In the genomic region with DNA sequence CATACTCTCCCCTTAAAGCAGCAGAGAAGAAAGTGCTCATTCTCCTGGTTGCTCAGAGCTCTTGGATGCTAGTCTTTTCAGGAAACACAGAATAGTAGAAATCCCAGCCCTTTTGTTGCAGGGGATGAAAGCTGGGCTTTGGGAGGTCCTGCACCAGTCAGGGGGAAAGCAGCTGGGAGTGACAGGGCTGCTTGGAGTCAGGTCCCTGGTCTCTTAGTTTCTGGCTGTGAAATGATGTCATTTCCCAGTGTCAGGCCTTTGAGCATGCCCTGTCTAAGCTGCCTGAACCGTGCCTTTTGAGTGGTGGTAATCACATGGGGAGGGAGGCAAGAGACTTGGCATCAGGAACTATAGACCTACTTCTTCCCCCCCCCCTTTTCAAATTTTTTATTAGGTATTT, we compare ENCODE assay signal across 32 mouse cellular contexts. TPM values are rescaled to one million over a fixed set of nuclear protein-coding genes. Genes with fewer than 3 reads are reported as not detected.
DNase-seq lines count a peak whose midpoint lies in the region; ATAC-seq and TF ChIP-seq lines count a peak whose summit lies in the region.
"Had no signal": no experiment of that assay in that cellular context is flagged by ENCODE, and none has a peak within 500 bp of the region (broad histone marks: within the 10 kb centered on the region; RNA-seq: fewer than 3 reads in every experiment).

No protein-coding gene starts in this region.

- no peak for DNase-seq in hindbrain, postnatal 0 days (ENCODE audit: low spot score)
- no peak for DNase-seq in hindbrain, embryonic 11.5 days (ENCODE audit: low spot score)
- peak; percentile 37 for DNase-seq in brain, embryonic 14.5 days (ENCODE audit: low read depth)
- no peak for DNase-seq in layer of hippocampus, adult 2 months (ENCODE audit: low spot score in 2 of 2)
- DNase-seq: adrenal gland, postnatal 10 days; adrenal gland, postnatal 36 days; B cell, adult 2 months; cerebellum, adult 11 months; cerebellum, adult 2 months; cerebellum, adult 9-11 months; cerebellum, postnatal 36 days; embryo, embryonic 11 days; gastrocnemius, adult 2 months; gastrocnemius, postnatal 14 days; heart, adult 18-20 months; heart, postnatal 10 days; heart, postnatal 36 days; kidney, adult 2 months had no signal

- H3K4me1 ChIP-seq in forebrain, embryonic 13.5 days: no peaks in the 10 kb centered on the region
- peaks cover 4% of the 10 kb centered on the region for H3K4me1 ChIP-seq in forebrain, embryonic 12.5 days
- H3K4me1 ChIP-seq in hindbrain, postnatal 0 days (ENCODE audit: insufficient read depth, low read length): no peaks in the 10 kb centered on the region
- H3K4me1 ChIP-seq in hindbrain, embryonic 11.5 days (replicated peaks; ENCODE audit: control insufficient read depth, insufficient read depth, low read length): no peaks in the 10 kb centered on the region
- H3K4me1 ChIP-seq in forebrain, embryonic 15.5 days: peaks cover 6% of the 10 kb centered on the region
- no peaks in the 10 kb centered on the region for H3K4me1 ChIP-seq in kidney, embryonic 14.5 days (ENCODE audit: control insufficient read depth, insufficient read depth, low read length)
- H3K4me1 ChIP-seq: embryonic facial prominence, embryonic 10.5 days; embryonic facial prominence, embryonic 13.5 days; heart, embryonic 12.5 days; heart, embryonic 15.5 days; hindbrain, embryonic 12.5 days had no signal

- TF ChIP-seq CTCF in hindbrain, postnatal 0 days (IDR thresholded peaks at IDR 0.05; ENCODE audit: low read depth): no peak
- no peak for TF ChIP-seq CTCF in brain, embryonic 14.5 days (IDR thresholded peaks at IDR 0.05; ENCODE audit: borderline replicate concordance, extremely low read depth, insufficient read depth, insufficient read length)
- TF ChIP-seq CTCF in layer of hippocampus, adult 2 months (conservative IDR thresholded peaks at IDR 0.05): no peak

- 13% methylated on average over 1 of the region's 1 CpGs for WGBS in forebrain, embryonic 13.5 days
- WGBS in forebrain, embryonic 12.5 days: 11% methylated on average over 1 of the region's 1 CpGs
- WGBS in hindbrain, postnatal 0 days: 43% methylated on average over 1 of the region's 1 CpGs
- WGBS in hindbrain, embryonic 11.5 days: 50% methylated on average over 1 of the region's 1 CpGs
- 29% methylated on average over 1 of the region's 1 CpGs for WGBS in forebrain, embryonic 15.5 days
- WGBS in kidney, embryonic 14.5 days: 57% methylated on average over 1 of the region's 1 CpGs

- ATAC-seq in forebrain, embryonic 13.5 days: 0 out of 2 replicates have a peak, but pooled peaks have one; percentile 16
- ATAC-seq in forebrain, embryonic 12.5 days (ENCODE audit: low FRiP score): no peak
- ATAC-seq in hindbrain, postnatal 0 days: 0 out of 2 replicates have a peak, but pooled peaks have one; percentile 29
- no peak for ATAC-seq in hindbrain, embryonic 11.5 days (ENCODE audit: low FRiP score)
- peak; percentile 70 for ATAC-seq in forebrain, embryonic 15.5 days (replicated peaks)
- ATAC-seq in kidney, embryonic 14.5 days (ENCODE audit: low FRiP score, low TSS enrichment): no peak
- ATAC-seq: intestine, postnatal 0 days; Patski had no signal

- TF ChIP-seq POLR2A in brain, embryonic 14.5 days (IDR thresholded peaks at IDR 0.05; ENCODE audit: borderline replicate concordance, extremely low read depth, insufficient read depth, insufficient read length, poor library complexity, severe bottlenecking): no peak

- no peak overlapping the region for H3K4me2 ChIP-seq in forebrain, embryonic 13.5 days
- H3K4me2 ChIP-seq in forebrain, embryonic 12.5 days: no peak overlapping the region
- no peak overlapping the region for H3K4me2 ChIP-seq in hindbrain, postnatal 0 days (ENCODE audit: low read depth, low read length)
- H3K4me2 ChIP-seq in hindbrain, embryonic 11.5 days (replicated peaks; ENCODE audit: low read depth, low read length): no peak overlapping the region
- no peak overlapping the region for H3K4me2 ChIP-seq in forebrain, embryonic 15.5 days (replicated peaks)
- H3K4me2 ChIP-seq in kidney, embryonic 14.5 days (replicated peaks; ENCODE audit: low read depth, low read length): no peak overlapping the region
- H3K4me2 ChIP-seq: embryonic facial prominence, embryonic 13.5 days; heart, embryonic 12.5 days; heart, embryonic 15.5 days; hindbrain, embryonic 12.5 days had no signal

- no peak overlapping the region for H3K9ac ChIP-seq in forebrain, embryonic 13.5 days
- no peak overlapping the region for H3K9ac ChIP-seq in forebrain, embryonic 12.5 days
- H3K9ac ChIP-seq in hindbrain, postnatal 0 days (replicated peaks; ENCODE audit: low read length): no peak overlapping the region
- no peak overlapping the region for H3K9ac ChIP-seq in hindbrain, embryonic 11.5 days (ENCODE audit: low read depth, low read length)
- no peak overlapping the region for H3K9ac ChIP-seq in forebrain, embryonic 15.5 days (replicated peaks)
- no peak overlapping the region for H3K9ac ChIP-seq in kidney, embryonic 14.5 days (ENCODE audit: low read depth, low read length)
- H3K9ac ChIP-seq: embryonic facial prominence, embryonic 13.5 days; heart, embryonic 12.5 days; heart, embryonic 15.5 days; hindbrain, embryonic 12.5 days had no signal

- H3K4me3 ChIP-seq in forebrain, embryonic 13.5 days: no peak overlapping the region
- H3K4me3 ChIP-seq in forebrain, embryonic 12.5 days (replicated peaks): no peak overlapping the region
- no peak overlapping the region for H3K4me3 ChIP-seq in hindbrain, postnatal 0 days (ENCODE audit: low read length)
- H3K4me3 ChIP-seq in hindbrain, embryonic 11.5 days (ENCODE audit: low read depth, low read length): no peak overlapping the region
- no peak overlapping the region for H3K4me3 ChIP-seq in forebrain, embryonic 15.5 days
- H3K4me3 ChIP-seq in layer of hippocampus, adult 2 months: no peak overlapping the region
- no peak overlapping the region for H3K4me3 ChIP-seq in kidney, embryonic 14.5 days (ENCODE audit: low read length)
- H3K4me3 ChIP-seq: embryonic facial prominence, embryonic 10.5 days; embryonic facial prominence, embryonic 13.5 days; erythroblast, embryonic 14.5 days; gastrocnemius, adult 2 months; heart, embryonic 12.5 days; heart, embryonic 15.5 days; hindbrain, embryonic 12.5 days had no signal

- H3K9me3 ChIP-seq in forebrain, embryonic 13.5 days (replicated peaks): no peaks in the 10 kb centered on the region
- H3K9me3 ChIP-seq in forebrain, embryonic 12.5 days: no peaks in the 10 kb centered on the region
- no peaks in the 10 kb centered on the region for H3K9me3 ChIP-seq in hindbrain, postnatal 0 days (ENCODE audit: low read length)
- H3K9me3 ChIP-seq in hindbrain, embryonic 11.5 days (ENCODE audit: control insufficient read depth, low read length): no peaks in the 10 kb centered on the region
- H3K9me3 ChIP-seq in forebrain, embryonic 15.5 days: no peaks in the 10 kb centered on the region
- H3K9me3 ChIP-seq in kidney, embryonic 14.5 days (ENCODE audit: control insufficient read depth, low read length): no peaks in the 10 kb centered on the region
- H3K9me3 ChIP-seq: embryonic facial prominence, embryonic 10.5 days; embryonic facial prominence, embryonic 13.5 days; G1E; heart, embryonic 12.5 days; heart, embryonic 15.5 days; hindbrain, embryonic 12.5 days had no signal

- no peaks in the 10 kb centered on the region for H3K36me3 ChIP-seq in forebrain, embryonic 13.5 days (ENCODE audit: poor library complexity, severe bottlenecking)
- no peaks in the 10 kb centered on the region for H3K36me3 ChIP-seq in forebrain, embryonic 12.5 days (replicated peaks)
- no peaks in the 10 kb centered on the region for H3K36me3 ChIP-seq in hindbrain, postnatal 0 days (ENCODE audit: insufficient read depth, low read length)
- H3K36me3 ChIP-seq in hindbrain, embryonic 11.5 days (ENCODE audit: control insufficient read depth, insufficient read depth, low read length): no peaks in the 10 kb centered on the region
- H3K36me3 ChIP-seq in forebrain, embryonic 15.5 days: no peaks in the 10 kb centered on the region
- no peaks in the 10 kb centered on the region for H3K36me3 ChIP-seq in kidney, embryonic 14.5 days (ENCODE audit: control insufficient read depth, insufficient read depth, low read length)
- H3K36me3 ChIP-seq: embryonic facial prominence, embryonic 10.5 days; embryonic facial prominence, embryonic 13.5 days; G1E; heart, embryonic 12.5 days; heart, embryonic 15.5 days; hindbrain, embryonic 12.5 days had no signal

- no peak overlapping the region for H3K27ac ChIP-seq in forebrain, embryonic 13.5 days
- no peak overlapping the region for H3K27ac ChIP-seq in forebrain, embryonic 12.5 days
- no peak overlapping the region for H3K27ac ChIP-seq in hindbrain, postnatal 0 days
- no peak overlapping the region for H3K27ac ChIP-seq in hindbrain, embryonic 11.5 days (ENCODE audit: low read depth, low read length)
- no peak overlapping the region for H3K27ac ChIP-seq in forebrain, embryonic 15.5 days (replicated peaks)
- no peak overlapping the region for H3K27ac ChIP-seq in layer of hippocampus, adult 2 months
- no peak overlapping the region for H3K27ac ChIP-seq in kidney, embryonic 14.5 days (ENCODE audit: low read depth, low read length)
- H3K27ac ChIP-seq: embryonic facial prominence, embryonic 10.5 days; embryonic facial prominence, embryonic 13.5 days; gastrocnemius, adult 2 months; heart, embryonic 15.5 days; hindbrain, embryonic 12.5 days had no signal

- no peaks in the 10 kb centered on the region for H3K27me3 ChIP-seq in forebrain, embryonic 13.5 days
- H3K27me3 ChIP-seq in forebrain, embryonic 12.5 days: no peaks in the 10 kb centered on the region
- no peaks in the 10 kb centered on the region for H3K27me3 ChIP-seq in hindbrain, postnatal 0 days (ENCODE audit: insufficient read depth, low read length)
- no peaks in the 10 kb centered on the region for H3K27me3 ChIP-seq in hindbrain, embryonic 11.5 days (ENCODE audit: control insufficient read depth, insufficient read depth, low read length)
- no peaks in the 10 kb centered on the region for H3K27me3 ChIP-seq in forebrain, embryonic 15.5 days
- no peaks in the 10 kb centered on the region for H3K27me3 ChIP-seq in kidney, embryonic 14.5 days (ENCODE audit: control insufficient read depth, insufficient read depth, low read length)
- H3K27me3 ChIP-seq: CH12.LX; embryonic facial prominence, embryonic 13.5 days; heart, embryonic 12.5 days; heart, embryonic 15.5 days; hindbrain, embryonic 12.5 days; Patski had no signal

RNA-seq across cellular contexts. Expression of a gene that starts 12.4 kb away (rescaled TPM):
- 79.7 and 82.5 TPM in 2 replicates for polyA plus RNA-seq in forebrain, embryonic 13.5 days (2015; fragmentation: Nextera tagmentation; extraction: Ambion mirVana)
- 62.2 and 71.1 TPM in 2 replicates for polyA plus RNA-seq in forebrain, embryonic 12.5 days (2016; fragmentation: Nextera tagmentation; extraction: Ambion mirVana)
- total RNA-seq in hindbrain, postnatal 0 days (2014; rRNA removed): 100 and 103 TPM in 2 replicates
- 82.3 and 87.8 TPM in 2 replicates for polyA plus RNA-seq in hindbrain, postnatal 0 days (2015; fragmentation: Nextera tagmentation; extraction: Ambion mirVana)
- 27.7 and 52.4 TPM in 2 replicates for polyA plus RNA-seq in hindbrain, embryonic 11.5 days (2014; fragmentation: Nextera tagmentation; extraction: Ambion mirVana)
- polyA plus RNA-seq in brain, embryonic 14.5 days (2012; rRNA removed): 41.8 and 67.8 TPM in 2 replicates
- polyA plus RNA-seq in forebrain, embryonic 15.5 days (2015; fragmentation: Nextera tagmentation; extraction: Ambion mirVana): 93.5 and 99.5 TPM in 2 replicates
- total RNA-seq in layer of hippocampus, adult 2 months (2021): 100 to 1,000 TPM; 183 to 208 TPM
- 3.5 and 5.2 TPM in 2 replicates for polyA plus RNA-seq in kidney, embryonic 14.5 days (2014; fragmentation: Nextera tagmentation; extraction: Ambion mirVana)
- polyA plus RNA-seq: erythroblast, embryonic 14.5 days; G1E; Patski had no signal

Comparison
In these comparisons a context has a peak if more than half of its experiments do, and no peak if none do; other contexts are left out.
1. ATAC-seq: peak in forebrain, embryonic 13.5 days (single experiment), hindbrain, postnatal 0 days (single experiment) and forebrain, embryonic 15.5 days (single experiment); none in forebrain, embryonic 12.5 days (single experiment), hindbrain, embryonic 11.5 days (single experiment) and kidney, embryonic 14.5 days (single experiment).